Mouse (Mus musculus): ENCODE measurements at regions not wholly inside any gene's neighbourhood (a gene's known extent, or its start where the extent isn't known, plus 50 kb on each side); places are given as distances from the start of the nearest gene placed in this dataset.
A peak's percentile ranks its signal among the peaks of the same experiment; 100 is the strongest.
"Not testable (repeated sequence)": the region's sequence is repeated elsewhere in the genome, so short reads cannot be mapped to it uniquely, and the experiment has no call there.

GRCm38 (mm10) chr12:17852138-17852537 is 161.5 kb downstream of the Hpcal1 start:
- not testable (repeated sequence) for DNase-seq (ENCODE audit: extremely low read depth, insufficient read length, low spot score)

GRCm38 (mm10) chr12:17872491-17872890 is 181.8 kb downstream of the Hpcal1 start:
- DNase-seq (ENCODE audit: extremely low read depth, insufficient read length, low spot score), result not testable (repeated sequence)

GRCm38 (mm10) chr12:17881371-17882116 is 190.9 kb downstream of the Hpcal1 start:
- peak; percentile 95 for DNase-seq (ENCODE audit: extremely low read depth, insufficient read length, low spot score)

- peak; percentile 11 for DNase-seq (ENCODE audit: extremely low read depth, insufficient read length, low spot score)
Measured at GRCm38 (mm10) chr12:17882117-17883116, 191.8 kb downstream of the Hpcal1 start.

GRCm38 (mm10) chr12:17891663-17892310 is 201.1 kb downstream of the Hpcal1 start:
- DNase-seq (ENCODE audit: extremely low read depth, insufficient read length, low spot score), result not testable (repeated sequence)

GRCm38 (mm10) chr12:17913058-17913457 is 222.4 kb downstream of the Hpcal1 start:
- peak; percentile 28 for DNase-seq (ENCODE audit: extremely low read depth, insufficient read length, low spot score)

All from 3134 (cell line).